Mouse (Mus musculus): ENCODE data around the gene Atrnl1.
A peak's percentile ranks its signal among the peaks of the same experiment; 100 is the strongest.

Atrnl1 gene

GRCm38 (mm10) chr19:57922991-57923390 is 312.2 kb downstream of the Atrnl1 start:
- DNase-seq (ENCODE audit: low spot score in 2 of 2), result no peak

GRCm38 (mm10) chr19:57924856-57925255 is 314.0 kb downstream of the Atrnl1 start:
- DNase-seq (ENCODE audit: low spot score in 2 of 2), result no peak

GRCm38 (mm10) chr19:57925681-57926080 is 314.8 kb downstream of the Atrnl1 start:
- no peak for DNase-seq (ENCODE audit: low spot score in 2 of 2)

- no peak for DNase-seq (ENCODE audit: low spot score in 2 of 2)
Measured at GRCm38 (mm10) chr19:57926164-57926860, 315.5 kb downstream of the Atrnl1 start.

GRCm38 (mm10) chr19:57926941-57927471 is 316.2 kb downstream of the Atrnl1 start:
- no peak for DNase-seq (ENCODE audit: low spot score in 2 of 2)

GRCm38 (mm10) chr19:57927566-57928523 is 317.0 kb downstream of the Atrnl1 start:
- no peak for DNase-seq (ENCODE audit: low spot score in 2 of 2)

GRCm38 (mm10) chr19:57931626-57932025 is 320.8 kb downstream of the Atrnl1 start:
- no peak for DNase-seq (ENCODE audit: low spot score in 2 of 2)

- no peak for DNase-seq (ENCODE audit: low spot score in 2 of 2)
Measured at GRCm38 (mm10) chr19:57936865-57937264, 326.0 kb downstream of the Atrnl1 start.

- no peak for DNase-seq (ENCODE audit: low spot score in 2 of 2)
Measured at GRCm38 (mm10) chr19:57939166-57939565, 328.3 kb downstream of the Atrnl1 start.

- peak; percentile 46 to 62 for DNase-seq (ENCODE audit: low spot score in 2 of 2)
Measured at GRCm38 (mm10) chr19:57941529-57941928, 330.7 kb downstream of the Atrnl1 start.

GRCm38 (mm10) chr19:57942281-57942680 is 331.4 kb downstream of the Atrnl1 start:
- no peak for DNase-seq (ENCODE audit: low spot score in 2 of 2)

- DNase-seq (ENCODE audit: low spot score in 2 of 2), result no peak
Measured at GRCm38 (mm10) chr19:57943308-57943707, 332.5 kb downstream of the Atrnl1 start.

GRCm38 (mm10) chr19:57944680-57945079 is 333.8 kb downstream of the Atrnl1 start:
- no peak for DNase-seq (ENCODE audit: low spot score in 2 of 2)

GRCm38 (mm10) chr19:57945626-57946250 is 334.9 kb downstream of the Atrnl1 start:
- no peak for DNase-seq (ENCODE audit: low spot score in 2 of 2)

- DNase-seq (ENCODE audit: low spot score in 2 of 2), result no peak
Measured at GRCm38 (mm10) chr19:57948489-57948888, 337.7 kb downstream of the Atrnl1 start.

GRCm38 (mm10) chr19:57949260-57949917 is 338.6 kb downstream of the Atrnl1 start:
- no peak for DNase-seq (ENCODE audit: low spot score in 2 of 2)

GRCm38 (mm10) chr19:57954131-57954530 is 343.3 kb downstream of the Atrnl1 start:
- DNase-seq (ENCODE audit: low spot score in 2 of 2), result no peak

- no peak for DNase-seq (ENCODE audit: low spot score in 2 of 2)
Measured at GRCm38 (mm10) chr19:57956459-57956858, 345.6 kb downstream of the Atrnl1 start.

- no peak for DNase-seq (ENCODE audit: low spot score in 2 of 2)
Measured at GRCm38 (mm10) chr19:57957363-57957762, 346.5 kb downstream of the Atrnl1 start.

- DNase-seq (ENCODE audit: low spot score in 2 of 2), result no peak
Measured at GRCm38 (mm10) chr19:57958154-57958553, 347.3 kb downstream of the Atrnl1 start.

- DNase-seq (ENCODE audit: low spot score in 2 of 2), result no peak
Measured at GRCm38 (mm10) chr19:57958726-57959125, 347.9 kb downstream of the Atrnl1 start.

Data from right cerebral cortex, postnatal 36 days (tissue).